Mouse (Mus musculus) adrenal gland, adult (tissue): ENCODE measurements at regions not wholly inside any gene's neighbourhood (a gene's known extent, or its start where the extent isn't known, plus 50 kb on each side); places are given as distances from the start of the nearest gene placed in this dataset.

Experiments
- DNase-seq, 2 experiments: peaks; one replicate each; pipeline ENCODE4 v3.0.0; 2022 to 2023; ENCODE audit warnings: low spot score in 1 of 2; ENCODE audit not compliant: inconsistent age in 2 of 2

DNA sequence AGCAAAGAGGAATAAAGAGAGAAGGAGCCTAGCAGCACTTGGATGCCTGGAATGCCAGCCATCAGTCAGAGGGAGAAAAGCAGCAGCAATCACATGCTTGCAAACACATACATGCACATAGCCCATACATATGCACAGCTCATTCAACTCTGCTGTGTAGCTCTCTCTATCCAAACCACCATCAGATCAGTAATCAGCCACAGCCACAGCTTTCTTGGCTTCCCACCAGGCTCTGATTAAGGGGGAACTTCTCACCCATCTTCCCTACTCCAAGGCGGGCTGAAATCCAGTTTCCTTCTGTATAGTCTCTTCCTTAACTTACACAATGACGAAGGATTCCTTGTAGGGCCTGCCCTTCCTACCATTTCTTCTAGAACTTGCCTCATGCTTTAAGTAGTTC is 229.8 kb upstream of the Ncam1 start:
- DNase-seq, result no peak

DNA sequence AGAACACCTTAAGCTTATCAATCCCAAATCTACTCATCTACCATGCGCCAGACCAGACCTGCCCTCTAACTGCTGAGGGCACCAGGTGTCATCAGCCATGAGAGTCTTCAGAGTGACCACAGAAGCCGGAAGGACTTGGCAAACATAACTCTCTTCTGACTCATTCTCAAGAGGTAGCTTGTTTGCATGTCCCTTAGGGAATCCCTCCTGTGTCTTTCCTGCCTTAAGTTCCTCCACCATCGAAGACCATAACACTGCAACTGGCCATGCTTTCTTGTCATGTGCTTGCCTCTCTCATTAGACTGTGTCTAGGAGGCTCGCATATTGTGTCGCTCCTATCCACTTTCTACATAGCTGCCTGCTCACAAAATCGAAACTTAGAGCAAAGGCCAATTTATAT is 226.1 kb upstream of the Ncam1 start:
- no peak for DNase-seq

DNA sequence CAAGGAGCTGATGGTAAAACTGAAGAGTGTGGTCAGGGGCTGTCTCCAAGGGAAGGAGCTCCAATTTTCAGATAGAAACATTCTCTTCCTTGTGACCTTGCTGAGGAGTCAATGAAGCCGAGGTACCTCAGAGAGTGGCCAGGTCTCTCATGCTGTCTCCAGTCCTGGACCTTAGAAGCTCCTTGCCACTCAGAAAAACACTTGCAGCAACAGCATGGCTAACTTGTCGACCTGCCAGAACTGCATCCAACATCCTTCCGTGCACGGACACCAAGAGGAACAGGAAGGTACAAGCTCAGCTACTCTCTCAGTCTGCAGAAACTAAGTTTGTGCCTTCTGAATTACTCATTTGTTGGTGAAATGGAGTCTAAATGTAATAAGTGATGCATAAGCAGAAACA is 214.9 kb upstream of the Ncam1 start:
- DNase-seq, result no peak

DNA sequence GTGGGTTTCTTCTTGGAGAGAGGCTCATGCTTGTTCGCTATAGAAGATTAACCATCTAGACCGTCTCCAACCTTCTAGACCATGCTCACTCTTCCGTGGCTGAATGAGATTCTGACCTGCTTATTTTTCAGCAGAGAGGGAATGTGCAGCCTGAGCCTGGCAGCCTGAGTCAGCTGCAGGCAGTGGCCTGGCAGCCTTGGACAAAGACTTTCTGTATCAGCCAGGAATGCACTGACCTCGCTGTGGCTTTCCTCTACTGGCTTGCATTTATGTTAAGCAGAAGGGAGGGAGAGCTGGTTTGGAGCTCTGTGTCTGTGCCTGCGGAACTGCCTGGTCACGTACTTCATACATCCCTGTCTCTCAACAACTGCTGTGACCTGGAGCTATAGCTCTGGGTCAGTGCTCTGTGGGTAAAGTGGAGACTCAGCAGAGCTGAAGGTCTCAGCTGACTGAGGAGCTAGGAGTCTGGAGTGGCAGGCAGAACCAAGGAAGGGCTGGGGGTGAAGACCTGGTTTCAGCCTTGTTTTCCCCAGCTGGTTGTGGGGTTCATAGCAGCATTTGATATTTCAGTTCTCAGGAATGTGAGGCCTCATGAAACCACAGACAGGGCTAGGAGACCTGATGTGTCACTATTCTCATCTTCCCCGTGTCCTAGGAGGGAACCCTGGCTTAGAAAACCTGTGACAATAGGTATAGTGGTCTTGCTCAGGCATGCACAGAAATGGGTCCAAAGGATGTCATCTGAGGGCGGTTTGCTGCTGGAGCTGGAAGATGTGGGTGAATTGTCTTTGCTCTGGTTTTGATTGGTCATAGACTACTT is 207.2 kb upstream of the Ncam1 start:
- DNase-seq, result peak; percentile 83 to 86

DNA sequence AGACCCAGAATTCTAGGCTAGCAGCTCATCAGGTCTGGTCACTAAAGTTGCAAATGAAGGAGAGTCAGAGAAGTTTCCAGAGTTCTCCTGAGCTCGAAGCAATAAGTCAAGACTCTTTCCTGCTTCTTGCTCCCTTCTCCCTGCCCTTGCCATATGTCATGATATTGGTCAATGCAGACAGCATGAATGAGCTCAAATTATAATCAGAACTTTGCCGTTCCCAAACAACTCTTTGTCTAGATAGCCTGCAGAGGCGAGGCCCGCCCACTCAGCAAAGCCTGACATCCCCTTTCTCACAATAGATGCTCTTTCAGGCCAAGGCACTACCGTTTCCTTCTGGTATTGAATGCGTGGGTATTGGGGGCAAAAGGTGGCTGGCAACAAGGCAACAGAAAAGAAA is 204.0 kb upstream of the Ncam1 start:
- DNase-seq, result no peak

DNA sequence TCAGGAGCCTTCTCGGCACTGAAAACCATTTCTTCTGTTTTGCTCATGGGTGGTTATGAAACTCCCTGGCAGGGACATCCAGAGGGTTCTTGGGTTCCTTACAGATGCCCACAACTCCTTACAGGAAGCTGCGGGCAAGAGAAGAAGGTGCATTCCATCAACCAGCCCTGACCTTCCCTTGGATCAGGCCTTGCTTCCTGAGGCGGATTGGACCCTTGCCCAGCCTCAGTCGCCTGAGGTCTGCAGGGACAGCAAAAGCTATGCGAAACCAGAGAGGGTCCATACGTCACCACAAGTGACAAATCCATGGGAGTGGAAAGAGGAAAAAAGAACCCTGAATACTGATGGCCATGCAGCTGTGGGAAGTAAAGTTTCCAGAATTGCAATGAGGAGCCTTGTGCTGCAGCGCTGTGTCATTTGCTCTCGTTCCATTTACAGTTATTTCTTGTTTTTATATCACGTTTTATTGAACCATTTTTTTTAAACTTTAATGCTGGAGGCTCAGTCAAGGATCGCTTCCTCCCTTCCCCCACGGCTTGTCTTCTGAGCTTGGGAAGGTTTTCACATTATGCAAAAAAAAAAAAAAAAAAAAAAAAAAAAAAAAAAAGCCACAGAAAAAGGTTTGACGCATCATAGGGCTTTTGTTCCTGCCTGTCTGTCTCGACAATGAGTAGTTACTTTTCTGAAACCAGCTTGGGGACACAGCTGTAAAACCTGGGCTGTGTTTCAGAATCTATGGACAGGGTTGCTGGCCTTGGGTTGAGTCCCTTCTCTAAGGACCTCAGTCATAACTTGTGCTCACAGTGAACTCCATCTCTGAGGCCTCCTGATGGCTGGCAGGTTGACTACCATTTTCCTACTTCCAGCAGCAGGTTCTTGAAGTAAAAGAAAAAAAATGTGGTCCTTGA is 202.0 kb upstream of the Ncam1 start:
- DNase-seq, result peak; percentile 71 to 84

DNA sequence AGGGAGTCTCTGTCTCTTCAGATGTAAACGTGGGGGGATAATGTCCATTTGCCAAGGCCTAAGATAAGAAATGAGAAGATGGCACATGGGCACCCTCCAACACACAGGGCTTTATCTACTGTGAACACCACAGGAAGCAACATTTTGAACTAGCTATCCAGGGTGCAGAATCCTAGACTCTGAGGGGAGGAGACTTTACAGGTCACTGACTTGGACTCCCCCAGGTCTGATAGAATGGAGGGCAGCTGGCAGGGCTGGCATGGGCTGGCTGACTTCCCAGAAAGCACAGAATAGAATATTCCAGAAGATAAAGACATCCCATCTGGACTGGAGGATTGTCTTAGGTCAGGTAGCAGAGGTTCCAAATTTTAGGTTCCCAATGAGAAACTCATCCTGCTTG is 201.2 kb upstream of the Ncam1 start:
- DNase-seq, result no peak

DNA sequence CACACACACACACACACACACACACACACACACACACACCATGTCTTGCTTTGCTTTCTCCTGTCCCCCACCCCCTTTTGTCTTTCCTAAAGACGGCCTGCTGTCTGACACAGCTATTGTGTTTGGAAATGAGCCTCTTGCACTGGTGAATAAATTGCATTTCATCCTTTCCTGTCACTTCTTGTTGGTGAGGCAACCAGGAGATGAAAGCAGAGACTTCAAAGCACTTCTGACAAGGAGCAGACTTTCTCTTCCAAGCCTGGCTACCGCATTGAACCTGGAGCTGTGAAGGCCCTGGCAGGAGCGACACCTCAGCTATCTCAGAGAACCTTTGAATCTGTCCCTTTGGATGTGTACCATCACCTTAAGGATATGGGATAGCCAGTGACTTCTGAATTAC is 199.4 kb upstream of the Ncam1 start:
- no peak for DNase-seq

DNA sequence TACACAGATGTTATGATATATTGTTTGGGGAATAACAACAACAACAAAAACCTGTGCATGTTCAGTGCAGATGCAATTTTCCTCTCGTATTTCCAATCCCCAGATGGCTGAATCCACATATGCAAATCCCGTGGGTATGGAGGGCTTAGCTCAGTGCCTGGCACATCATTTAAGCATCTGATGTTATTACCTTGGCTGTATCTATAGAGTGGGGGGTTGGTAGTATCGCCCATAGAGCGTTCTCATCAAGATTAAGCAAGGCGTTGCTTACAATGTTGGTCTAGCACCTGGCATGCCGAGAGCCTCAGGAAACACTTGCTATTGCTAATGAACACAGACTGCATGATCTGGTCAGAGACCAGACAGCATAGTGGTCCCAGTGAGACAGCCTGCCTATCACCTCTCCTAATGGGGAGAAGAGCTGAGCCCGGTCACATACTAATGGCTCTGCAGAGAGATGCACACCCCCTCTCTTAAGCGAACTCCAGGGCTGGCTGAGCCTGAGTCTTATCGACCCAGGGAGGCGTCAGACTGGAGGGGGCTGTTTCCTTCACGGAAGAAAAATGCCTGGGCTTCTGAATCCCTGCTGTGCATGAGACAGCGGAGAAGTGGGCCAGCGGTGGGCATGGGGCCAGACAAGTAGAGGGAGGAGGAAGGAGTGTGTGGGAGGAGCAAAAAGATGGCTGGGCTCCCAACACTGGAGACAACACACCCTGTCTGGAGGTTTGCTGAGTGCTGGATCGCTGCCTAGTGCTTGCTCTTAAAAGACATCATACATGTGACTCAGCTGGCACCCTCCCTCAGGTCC is 190.9 kb upstream of the Ncam1 start:
- peak; percentile 88 to 95 for DNase-seq

DNA sequence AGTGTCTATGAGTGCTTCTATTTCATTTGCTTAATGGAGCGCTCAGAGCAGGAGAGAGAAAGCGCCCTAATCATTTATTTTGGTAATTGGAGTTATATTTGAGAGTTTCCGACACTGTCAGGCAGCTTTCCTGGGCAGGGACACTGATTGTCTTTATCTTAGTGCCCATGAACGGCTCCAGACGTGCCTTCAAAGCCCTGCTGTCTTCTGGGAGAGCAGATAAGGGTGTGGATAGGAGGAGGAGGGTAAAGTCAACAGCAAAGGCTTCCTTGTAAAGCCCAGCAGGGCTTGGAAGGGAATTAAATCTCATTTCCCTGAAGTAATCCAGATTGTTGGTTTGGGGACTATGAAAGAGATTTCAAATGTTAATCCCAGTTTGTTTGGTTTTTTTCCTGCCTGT is 189.3 kb upstream of the Ncam1 start:
- no peak for DNase-seq

DNA sequence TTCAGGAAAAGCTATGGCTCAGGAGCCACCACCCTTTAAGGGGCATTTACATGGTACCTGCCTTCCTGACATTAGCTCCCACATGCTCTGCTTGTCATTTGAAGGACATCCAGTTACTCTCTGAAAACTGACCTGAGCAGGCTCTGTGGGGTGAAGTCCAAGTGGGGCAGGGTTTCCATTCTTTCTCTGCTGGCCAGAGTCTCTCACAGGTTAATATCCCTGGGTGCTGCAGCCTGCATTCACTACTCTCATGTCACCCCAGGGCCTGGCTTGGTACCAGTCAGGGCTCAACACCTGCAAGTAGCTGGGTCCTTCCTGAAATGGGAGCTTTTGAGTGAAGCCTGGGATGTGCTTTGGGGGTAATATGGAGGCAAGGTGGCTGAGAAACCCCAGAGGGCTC is 188.8 kb upstream of the Ncam1 start:
- no peak for DNase-seq

DNA sequence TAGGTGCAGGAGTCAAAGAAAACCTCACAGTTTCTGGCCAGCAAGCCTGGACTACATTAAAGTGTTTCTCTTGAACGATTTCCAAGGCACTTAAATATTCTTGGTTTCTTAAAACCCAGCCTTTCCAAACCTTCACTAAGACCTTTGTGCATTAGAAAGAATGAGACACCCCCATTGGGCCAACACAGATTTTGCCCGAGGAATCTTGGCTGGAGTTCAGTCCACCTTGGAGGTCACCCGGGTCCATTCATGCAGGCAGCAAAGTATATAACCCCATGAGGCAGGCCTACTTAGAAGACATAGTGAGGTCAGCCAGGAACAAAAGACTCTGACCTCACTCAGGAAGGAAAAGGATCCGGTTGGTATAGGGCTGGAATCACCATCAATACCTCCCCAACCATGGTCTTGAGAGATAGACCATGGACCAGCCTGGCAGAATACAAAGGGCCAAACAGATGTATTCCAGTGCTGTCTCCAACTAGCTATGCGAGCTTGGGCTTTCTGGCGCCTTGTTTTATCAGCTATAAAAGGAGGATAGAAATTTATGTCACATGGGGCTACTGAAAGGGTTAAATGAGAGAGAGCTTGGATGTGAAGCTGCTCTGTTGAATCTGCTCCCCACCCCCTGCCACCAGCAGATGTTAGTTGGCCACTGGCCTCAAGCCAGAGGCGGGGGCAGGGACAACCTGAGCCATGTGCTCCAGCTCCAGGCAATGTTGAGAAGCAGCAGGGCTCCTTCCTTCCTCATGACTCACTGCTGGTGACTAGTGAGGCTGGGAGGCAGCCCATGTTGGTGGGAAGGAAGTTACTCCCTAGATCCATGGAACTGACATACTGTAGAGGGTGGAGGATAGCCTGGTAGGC is 181.9 kb upstream of the Ncam1 start:
- peak; percentile 71 to 73 for DNase-seq

DNA sequence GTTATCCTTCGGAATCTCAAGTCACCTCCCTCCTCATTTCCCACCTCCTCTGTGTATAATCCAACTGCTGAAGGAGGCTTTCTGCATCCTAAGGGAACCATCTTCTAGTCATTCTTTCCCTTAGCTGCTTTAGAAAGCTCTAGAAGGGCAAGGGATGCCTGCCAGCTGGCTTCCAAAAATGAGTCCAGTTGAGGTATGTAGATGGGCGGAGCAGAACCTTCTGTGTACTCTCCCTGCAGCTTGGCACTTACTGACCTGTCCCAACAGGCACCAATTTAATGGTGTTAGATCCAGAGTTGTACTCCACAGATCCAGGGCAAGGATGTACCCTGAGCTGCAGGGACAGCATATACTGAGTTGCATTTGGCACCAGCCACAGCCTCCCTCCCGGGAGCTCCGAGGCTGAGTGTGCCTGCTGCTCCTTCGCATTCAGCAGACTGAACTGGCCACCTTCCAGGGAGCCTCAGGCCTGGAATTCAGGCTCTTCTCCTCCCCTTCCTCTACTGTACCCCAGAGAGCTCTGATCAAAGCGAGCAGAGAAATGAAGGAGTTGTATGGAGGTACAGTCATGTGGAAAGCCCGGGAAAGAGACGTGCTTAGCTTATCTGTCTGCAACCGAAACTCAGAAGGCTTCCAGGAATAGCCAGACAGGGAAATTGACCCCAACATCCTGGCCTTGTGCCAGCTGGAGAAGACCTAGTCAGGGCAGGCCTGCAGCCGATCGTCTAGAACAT is 177.4 kb upstream of the Ncam1 start:
- DNase-seq, result peak; percentile 71 to 86

DNA sequence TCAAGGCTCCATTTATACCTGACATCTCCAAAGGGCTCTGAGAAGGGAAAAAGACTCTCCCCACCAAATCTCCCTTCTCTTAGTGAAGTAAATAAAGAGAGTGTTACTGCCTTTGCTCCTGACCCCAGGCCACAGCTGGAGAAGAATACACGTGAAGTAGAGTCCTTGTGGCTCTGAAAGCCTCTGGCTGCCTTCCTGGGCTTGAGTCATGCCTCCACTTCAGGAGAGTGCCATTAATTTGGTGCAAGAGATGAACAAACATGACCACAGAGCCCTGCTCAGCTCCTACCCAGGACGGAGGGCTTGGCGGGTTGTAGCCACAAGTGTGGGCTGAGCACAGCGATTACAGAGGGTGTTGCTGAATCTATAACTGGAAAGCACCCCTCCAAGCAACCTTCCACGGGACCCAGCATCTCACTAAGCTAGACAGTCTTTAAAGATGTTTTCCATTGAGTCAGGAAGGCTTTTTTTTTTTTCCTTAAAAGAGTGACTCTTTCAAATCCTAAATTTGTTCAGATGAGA is 175.3 kb upstream of the Ncam1 start:
- DNase-seq, result peak; percentile 32 to 69

DNA sequence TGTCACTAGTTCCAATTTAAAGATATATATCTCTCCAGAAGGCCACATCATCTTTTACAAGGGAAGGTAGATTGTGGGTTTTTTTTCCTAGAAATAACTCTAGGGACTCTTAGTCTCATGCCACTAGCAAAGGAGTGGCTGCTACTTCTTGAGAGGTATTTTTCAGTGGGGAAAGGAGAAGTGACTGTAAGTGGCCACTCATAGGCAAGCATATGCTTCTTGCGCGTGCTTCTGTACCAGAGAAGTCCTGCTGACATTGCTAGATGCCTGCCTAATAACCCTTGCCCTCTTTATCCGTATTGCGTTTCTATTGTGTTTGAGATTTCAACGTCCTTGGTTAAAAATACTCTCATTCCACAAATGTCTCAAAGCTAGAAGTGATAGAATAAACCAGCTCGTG is 170.7 kb upstream of the Ncam1 start:
- no peak for DNase-seq

DNA sequence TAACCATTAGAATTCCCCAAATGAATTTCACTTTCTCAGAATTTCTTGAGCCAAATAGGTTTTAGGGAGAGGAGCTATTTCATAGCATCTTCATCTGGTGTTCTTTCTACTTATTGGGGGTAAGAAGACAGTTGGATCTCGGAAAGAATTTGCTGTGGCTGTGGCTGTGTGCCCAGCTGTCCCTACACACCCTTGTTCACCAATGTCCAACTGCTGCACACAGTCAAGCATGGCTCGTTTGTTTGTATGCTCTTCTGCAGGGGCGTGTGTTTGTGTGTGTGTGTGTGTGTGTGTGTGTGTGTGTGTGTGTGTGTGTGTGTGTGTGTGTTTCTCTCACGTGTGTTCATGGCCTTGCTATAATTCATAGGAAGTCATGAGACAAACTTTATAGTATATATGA is 165.9 kb upstream of the Ncam1 start:
- no peak for DNase-seq

DNA sequence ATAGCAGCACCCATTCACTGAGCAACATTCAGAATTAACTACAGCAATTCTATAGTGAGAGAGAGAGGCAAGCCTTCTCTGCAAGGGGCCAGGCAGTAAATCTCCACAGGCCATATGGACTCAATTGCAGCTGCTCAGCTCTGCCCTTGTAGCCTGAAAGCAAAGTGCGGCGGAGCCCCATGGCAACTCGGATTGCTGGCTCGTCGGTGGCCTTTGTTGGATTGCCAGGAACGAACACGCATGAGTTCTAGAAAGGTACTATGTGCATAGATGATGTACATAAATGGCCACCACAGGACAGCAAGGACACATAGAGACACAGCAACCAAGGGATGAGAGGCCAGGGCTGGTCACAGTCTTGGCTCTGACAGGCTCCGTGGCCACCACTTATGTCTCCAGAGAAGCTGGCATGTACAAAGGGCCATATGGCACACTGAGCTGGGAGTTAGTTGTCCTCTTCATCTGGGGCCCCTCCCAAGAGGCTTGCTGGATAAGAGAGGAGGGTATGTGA is 163.9 kb upstream of the Ncam1 start:
- DNase-seq, result no peak

DNA sequence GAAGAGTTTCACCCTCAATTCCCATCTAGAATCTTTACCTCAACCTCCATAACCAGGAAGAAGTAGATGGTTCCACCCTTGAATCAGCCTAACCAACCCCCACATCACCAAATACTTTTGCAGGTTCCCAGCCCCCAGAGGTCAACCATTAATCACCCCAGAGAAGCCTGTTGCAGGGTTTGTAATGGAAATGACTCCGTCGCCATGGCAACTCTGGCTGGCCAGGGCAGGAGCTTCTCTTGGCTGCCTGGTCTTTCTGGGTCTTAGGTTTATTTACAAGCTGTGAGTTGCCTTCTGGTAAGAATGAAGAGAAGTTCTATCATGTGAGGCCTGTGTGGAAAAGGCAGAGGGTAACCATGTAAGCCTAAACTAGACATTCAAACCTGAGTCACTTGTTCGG is 163.2 kb upstream of the Ncam1 start:
- peak; percentile 46 to 79 for DNase-seq

DNA sequence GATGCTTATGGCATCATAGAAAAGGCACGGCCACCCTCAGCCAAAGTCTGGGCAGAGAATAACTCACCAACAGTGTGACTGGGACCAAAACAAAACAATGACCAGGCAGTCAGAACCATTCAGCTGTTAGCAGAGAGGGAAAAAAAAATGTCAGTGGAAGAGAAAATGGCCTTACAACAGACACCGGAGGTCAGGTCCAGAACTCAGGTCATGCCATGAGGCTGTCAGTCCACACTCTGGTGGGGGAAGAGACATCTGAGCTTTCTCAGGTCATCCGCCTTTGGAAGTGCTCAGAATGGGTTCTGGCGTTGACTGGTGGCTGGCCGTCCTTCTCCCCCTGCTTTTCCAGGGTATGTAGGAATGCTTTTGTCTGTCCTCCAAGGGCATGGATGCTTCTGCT is 162.6 kb upstream of the Ncam1 start:
- DNase-seq, result no peak
